Mouse (Mus musculus) forebrain, embryonic 16.5 days (tissue): Measurements from ENCODE around the gene Asphd2. TPM values are rescaled to one million over a fixed set of nuclear protein-coding genes. Genes with fewer than 3 reads are reported as not detected.
A peak's percentile ranks its signal among the peaks of the same experiment; 100 is the strongest.
"Not testable (repeated sequence)": the region's sequence is repeated elsewhere in the genome, so short reads cannot be mapped to it uniquely, and the experiment has no call there.

ENCODE experiments used
- ATAC-seq: fragments of 200-750 bp; cut with Nextera tagmentation; 2 replicates; pipeline ENCODE4 v1.8.0; 2017; ENCODE audit warnings: mild to moderate bottlenecking, moderate library complexity
- H3K27ac ChIP-seq: fragments of 300-500 bp; sonication (generic); 2 replicates; pipeline ENCODE4 v1.5.1; 2014; ENCODE audit warnings: low read length, control low read depth
- H3K27me3 ChIP-seq: fragments of 300-500 bp; sonication (generic); replicated peaks from 2 replicates; pipeline ENCODE4 v1.6.1; 2014; ENCODE audit warnings: low read length; ENCODE audit not compliant: control insufficient read depth, insufficient read depth
- H3K36me3 ChIP-seq: fragments of 300-500 bp; sonication (generic); 2 replicates; pipeline ENCODE4 v1.6.1; 2014; ENCODE audit not compliant: control insufficient read depth, insufficient read depth
- H3K4me1 ChIP-seq: fragments of 300-500 bp; sonication (generic); replicated peaks from 2 replicates; pipeline ENCODE4 v1.6.1; 2014; ENCODE audit warnings: low read length; ENCODE audit not compliant: control insufficient read depth, insufficient read depth
- H3K4me2 ChIP-seq: fragments of 300-500 bp; sonication (generic); 2 replicates; pipeline ENCODE4 v1.6.1; 2014; ENCODE audit warnings: mild to moderate bottlenecking, low read length, control low read depth
- H3K4me3 ChIP-seq: fragments of 300-500 bp; sonication (generic); replicated peaks from 2 replicates; pipeline ENCODE4 v1.5.1; 2014; ENCODE audit warnings: mild to moderate bottlenecking, low read length, control low read depth
- H3K9ac ChIP-seq: fragments of 300-500 bp; sonication (generic); replicated peaks from 2 replicates; pipeline ENCODE4 v1.6.1; 2014; ENCODE audit warnings: low read depth, low read length, control low read depth
- H3K9me3 ChIP-seq: fragments of 300-500 bp; sonication (generic); 2 replicates; pipeline ENCODE4 v1.6.1; 2016; ENCODE audit warnings: low read length; ENCODE audit not compliant: control insufficient read depth
- WGBS: fragments of 180-500 bp; shearing (Covaris S2); extraction: QIAGEN DNeasy Blood & Tissue Kit; methylation state at CpG from one replicate; pipeline ENCODE4 v1.1.7; 2014; 5-methylcytosine and 5-hydroxymethylcytosine counted together
- polyA plus RNA-seq: library from polyadenylated mRNA; unstranded; fragments of >200 nt; fragmentation: Nextera tagmentation; extraction: Ambion mirVana; gene quantifications from 2 replicates; pipeline ENCODE4 v1.2.1, GENCODE M21; 2015

The Asphd2 gene
- polyA plus RNA-seq, 1 experiment from 2014 or later, result 41.1 TPM

DNA sequence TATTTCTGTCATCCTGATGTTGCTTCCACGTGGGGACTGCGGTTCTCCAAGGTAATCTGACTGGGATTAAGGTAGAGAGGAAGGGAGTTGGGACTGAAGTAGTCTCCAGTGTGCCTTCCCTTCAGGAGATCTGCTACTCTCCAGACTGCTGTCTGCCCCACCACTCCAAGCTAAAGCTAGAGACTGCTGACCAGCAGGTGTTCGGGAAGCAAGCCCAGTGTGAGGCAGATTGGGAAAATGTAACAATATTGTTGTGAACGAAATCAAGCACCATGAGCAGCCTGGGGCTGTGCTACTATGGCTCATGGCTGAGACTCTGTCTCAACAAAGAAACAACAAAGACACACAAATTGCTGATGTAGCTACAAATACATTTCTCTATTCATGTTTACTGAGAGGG lies 23.4 kb upstream of the Asphd2 start:
- 43% methylated on average over 4 of the region's 4 CpGs for WGBS
- H3K4me1 ChIP-seq, result peaks cover 3% of the 10 kb centered on the region
- no peak for ATAC-seq

DNA sequence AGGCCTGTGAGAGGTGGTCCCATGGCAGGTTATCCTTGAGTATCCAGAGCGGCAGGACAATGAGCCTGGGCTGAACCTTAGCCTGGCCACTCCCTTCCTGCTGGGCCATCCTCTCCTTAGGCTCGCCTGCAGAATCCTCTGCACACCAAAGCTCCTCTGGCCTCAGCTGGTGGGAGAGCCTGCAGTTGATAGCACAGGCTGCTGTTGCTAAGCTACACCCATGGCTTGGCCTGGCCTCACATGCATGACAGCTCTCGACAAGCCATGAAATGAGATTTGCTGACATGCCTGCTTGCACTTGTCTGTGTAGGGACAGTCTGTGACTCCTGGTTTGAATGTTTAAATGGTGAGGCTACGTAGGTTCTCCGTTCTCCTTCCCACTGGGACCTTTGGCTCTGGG lies 22.0 kb upstream of the Asphd2 start:
- ATAC-seq, result no peak
- Histone ChIP-seq H3K4me2 (no peak overlapping the region), H3K27ac (no peak overlapping the region), H3K9me3 (no peaks in the 10 kb centered on the region), H3K36me3 (no peaks in the 10 kb centered on the region), H3K9ac (no peak overlapping the region), H3K27me3 (no peaks in the 10 kb centered on the region), H3K4me3 (no peak overlapping the region), H3K4me1 (peaks cover 11% of the 10 kb centered on the region)
- 55% methylated on average over 5 of the region's 5 CpGs for WGBS

More for the DNA sequence above, 23.4 kb upstream of the Asphd2 start:
- Histone ChIP-seq H3K27me3 (no peaks in the 10 kb centered on the region), H3K4me2 (no peak overlapping the region), H3K9me3 (no peaks in the 10 kb centered on the region), H3K4me3 (no peak overlapping the region), H3K9ac (no peak overlapping the region), H3K27ac (no peak overlapping the region), H3K36me3 (no peaks in the 10 kb centered on the region)

DNA sequence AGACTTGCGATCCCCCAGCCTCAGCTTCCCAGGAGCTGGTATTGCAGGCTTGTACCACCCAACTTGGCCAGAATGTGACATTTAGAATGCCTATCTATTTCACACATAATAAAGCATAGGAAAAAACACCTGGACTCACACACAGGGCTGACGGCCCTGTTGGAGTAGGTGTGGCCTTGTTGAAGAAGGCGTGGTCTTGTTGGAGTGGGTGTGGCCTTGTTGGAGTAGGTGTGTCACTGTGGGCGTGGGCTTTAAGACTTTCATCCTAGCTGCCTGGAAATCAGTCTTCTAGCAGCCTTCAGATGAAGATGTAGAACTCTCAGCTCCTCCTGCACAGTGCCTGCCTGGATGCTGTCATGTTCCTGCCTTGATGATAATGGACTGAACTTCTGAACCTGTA lies 18.1 kb upstream of the Asphd2 start:
- H3K4me3 ChIP-seq, H3K27ac ChIP-seq, H3K36me3 ChIP-seq, H3K27me3 ChIP-seq, H3K4me2 ChIP-seq, H3K9me3 ChIP-seq, H3K9ac ChIP-seq, ATAC-seq: not testable (repeated sequence)
- 88% methylated on average over 4 of the region's 4 CpGs for WGBS
- H3K4me1 ChIP-seq, result peaks cover 24% of the 10 kb centered on the region

- no peaks in the 10 kb centered on the region for H3K9me3 ChIP-seq
- H3K27ac ChIP-seq, result peak overlapping the region; percentile 71
- no peaks in the 10 kb centered on the region for H3K27me3 ChIP-seq
- peaks cover 24% of the 10 kb centered on the region for H3K4me1 ChIP-seq
- H3K4me3 ChIP-seq, result no peak overlapping the region
- 14% methylated on average over 19 of the region's 19 CpGs for WGBS
- ATAC-seq, result peak; percentile 75
- H3K9ac ChIP-seq, result no peak overlapping the region
- H3K4me2 ChIP-seq, result peak overlapping the region; percentile 38
- H3K36me3 ChIP-seq, result no peaks in the 10 kb centered on the region
Observed at GRCm38 (mm10) chr5:112411514-112412335, 17.1 kb upstream of the Asphd2 start.

GRCm38 (mm10) chr5:112411072-112411471 lies 16.4 kb upstream of the Asphd2 start:
- H3K36me3 ChIP-seq, result no peaks in the 10 kb centered on the region
- ATAC-seq, result peak; percentile 16; the same call in 1 of the 2 replicates
- H3K4me1 ChIP-seq, result peaks cover 24% of the 10 kb centered on the region
- peak overlapping the region; percentile 71 for H3K27ac ChIP-seq
- WGBS, result 15% methylated on average over 11 of the region's 11 CpGs
- H3K27me3 ChIP-seq, result no peaks in the 10 kb centered on the region
- H3K4me3 ChIP-seq, result no peak overlapping the region
- peak overlapping the region; percentile 38; the same call in 1 of the 2 replicates for H3K4me2 ChIP-seq
- peak overlapping the region; percentile 23 for H3K9ac ChIP-seq
- H3K9me3 ChIP-seq, result no peaks in the 10 kb centered on the region

- ATAC-seq, result no peak
- H3K36me3 ChIP-seq, result no peaks in the 10 kb centered on the region
- no peak overlapping the region for H3K9ac ChIP-seq
- WGBS, result 57% methylated on average over 5 of the region's 5 CpGs
- H3K27ac ChIP-seq, result no peak overlapping the region
- H3K4me2 ChIP-seq, result no peak overlapping the region
- no peak overlapping the region for H3K4me3 ChIP-seq
- H3K4me1 ChIP-seq, result peaks cover 24% of the 10 kb centered on the region
- no peaks in the 10 kb centered on the region for H3K9me3 ChIP-seq
- no peaks in the 10 kb centered on the region for H3K27me3 ChIP-seq
Observed at GRCm38 (mm10) chr5:112409274-112409673, 14.6 kb upstream of the Asphd2 start.

DNA sequence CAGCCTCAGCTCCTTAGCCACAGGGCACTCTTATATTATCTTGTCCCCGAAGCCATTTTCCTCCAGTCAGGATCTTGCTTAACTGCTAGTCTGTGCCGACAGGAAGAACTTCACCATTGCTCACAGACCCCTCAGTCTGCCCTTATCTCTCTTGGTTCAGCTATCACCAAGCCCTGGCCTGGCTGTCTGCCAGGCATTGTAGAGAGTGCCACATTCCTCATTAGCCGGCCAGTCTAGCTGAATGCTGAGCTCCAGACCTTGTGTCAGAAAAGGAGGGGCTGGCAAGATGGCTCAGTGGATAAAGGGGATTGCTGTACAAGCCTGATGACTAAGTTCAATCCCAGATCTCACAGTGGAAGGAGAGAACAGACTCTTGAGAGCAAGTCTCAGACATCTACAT lies 11.4 kb upstream of the Asphd2 start:
- Histone ChIP-seq H3K4me3 (no peak overlapping the region), H3K4me1 (peaks cover 9% of the 10 kb centered on the region), H3K27me3 (no peaks in the 10 kb centered on the region), H3K36me3 (no peaks in the 10 kb centered on the region), H3K4me2 (no peak overlapping the region), H3K27ac (no peak overlapping the region), H3K9ac (no peak overlapping the region), H3K9me3 (no peaks in the 10 kb centered on the region)
- 69% methylated on average over 3 of the region's 3 CpGs for WGBS
- ATAC-seq, result no peak

- WGBS, result 76% methylated on average over 3 of the region's 3 CpGs
- Histone ChIP-seq H3K9me3 (no peaks in the 10 kb centered on the region), H3K9ac (no peak overlapping the region), H3K4me3 (no peak overlapping the region), H3K4me1 (0 out of 2 replicates have a peak, but pooled peaks cover 2% of the 10 kb centered on the region), H3K27me3 (no peaks in the 10 kb centered on the region), H3K27ac (no peak overlapping the region), H3K4me2 (no peak overlapping the region), H3K36me3 (no peaks in the 10 kb centered on the region)
- no peak for ATAC-seq
Observed at GRCm38 (mm10) chr5:112402437-112402836, 7.8 kb upstream of the Asphd2 start.

GRCm38 (mm10) chr5:112399284-112399683 lies 4.6 kb upstream of the Asphd2 start:
- Histone ChIP-seq H3K27me3 (no peaks in the 10 kb centered on the region), H3K4me1 (peaks cover 12% of the 10 kb centered on the region), H3K36me3 (no peaks in the 10 kb centered on the region), H3K4me3 (no peak overlapping the region), H3K9me3 (no peaks in the 10 kb centered on the region), H3K9ac (no peak overlapping the region), H3K27ac (no peak overlapping the region), H3K4me2 (no peak overlapping the region)
- no peak for ATAC-seq
- WGBS, result 79% methylated on average over 10 of the region's 10 CpGs
